Mouse (Mus musculus): ENCODE results near the gene Prkd2. TPM values are rescaled to one million over a fixed set of nuclear protein-coding genes. Genes with fewer than 3 reads are reported as not detected.

Gene Prkd2
- polyA plus RNA-seq, 2 experiments: 19.2 to 35.9 TPM

DNA sequence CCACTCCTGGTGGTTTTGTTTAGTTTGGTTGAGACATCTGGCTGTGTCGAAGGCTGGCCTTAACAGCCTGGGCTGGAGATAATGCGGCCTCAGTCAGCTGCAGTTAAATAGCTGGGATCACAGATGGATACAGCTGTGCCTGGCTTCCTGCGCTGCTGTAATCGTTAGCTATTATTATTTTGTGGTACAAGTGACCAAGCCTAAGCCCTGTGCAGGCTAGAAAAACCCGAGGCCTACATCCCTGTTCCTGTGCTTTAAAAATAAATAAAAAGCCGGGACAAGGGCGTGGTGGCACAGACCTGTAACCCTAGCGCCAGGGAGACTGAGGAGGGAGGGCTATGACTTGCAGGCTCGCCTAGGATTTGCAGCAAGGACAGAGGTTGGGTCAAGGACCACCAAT is 34.1 kb upstream of the Prkd2 start:
- 73% methylated on average over 9 of the region's 9 CpGs for WGBS
- H3K27me3 ChIP-seq (ENCODE audit: control insufficient read depth, insufficient read depth, low read length): peaks cover 21% of the 10 kb centered on the region
- H3K27ac ChIP-seq (replicated peaks; ENCODE audit: low read depth, low read length): no peak overlapping the region

DNA sequence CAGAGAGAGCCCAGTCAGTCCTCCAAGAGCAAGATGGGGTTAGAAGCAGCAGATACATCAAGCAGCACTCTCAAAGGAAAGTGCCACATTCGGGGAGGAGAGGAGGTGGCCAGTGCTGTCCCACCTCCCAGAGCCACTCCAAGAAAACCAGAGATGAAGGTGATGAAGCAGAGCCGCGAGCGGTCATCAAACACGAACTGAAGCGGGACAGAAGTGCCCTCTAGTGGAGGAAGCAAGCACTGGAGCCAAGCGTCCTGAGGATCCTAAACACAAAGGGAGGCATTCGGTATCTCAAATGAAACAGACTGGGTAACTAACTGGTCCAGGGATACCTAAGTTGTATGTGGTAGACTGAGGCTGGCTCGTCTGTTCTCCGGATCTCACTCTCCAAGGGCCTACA is 33.0 kb upstream of the Prkd2 start:
- TF ChIP-seq POLR2A (IDR thresholded peaks at IDR 0.05; ENCODE audit: borderline replicate concordance, extremely low read depth, insufficient read depth, insufficient read length): no peak

More for the DNA sequence above, 34.1 kb upstream of the Prkd2 start:
- Histone ChIP-seq H3K9me3 (ENCODE audit: control insufficient read depth, low read length) (no peaks in the 10 kb centered on the region), H3K4me3 (replicated peaks; ENCODE audit: low read length) (no peak overlapping the region), H3K4me2 (replicated peaks; ENCODE audit: low read depth, low read length, severe bottlenecking) (no peak overlapping the region), H3K36me3 (ENCODE audit: control insufficient read depth, insufficient read depth, low read length) (peaks cover 26% of the 10 kb centered on the region), H3K9ac (ENCODE audit: low read depth, low read length, severe bottlenecking) (no peak overlapping the region), H3K4me1 (ENCODE audit: control insufficient read depth, insufficient read depth, low read length) (peaks cover 14% of the 10 kb centered on the region)
- no peak for TF ChIP-seq POLR2A (IDR thresholded peaks at IDR 0.05; ENCODE audit: borderline replicate concordance, extremely low read depth, insufficient read depth, insufficient read length)
- ATAC-seq (ENCODE audit: low FRiP score, low read depth) (no peak), DNase-seq (ENCODE audit: low spot score) (no peak)

DNA sequence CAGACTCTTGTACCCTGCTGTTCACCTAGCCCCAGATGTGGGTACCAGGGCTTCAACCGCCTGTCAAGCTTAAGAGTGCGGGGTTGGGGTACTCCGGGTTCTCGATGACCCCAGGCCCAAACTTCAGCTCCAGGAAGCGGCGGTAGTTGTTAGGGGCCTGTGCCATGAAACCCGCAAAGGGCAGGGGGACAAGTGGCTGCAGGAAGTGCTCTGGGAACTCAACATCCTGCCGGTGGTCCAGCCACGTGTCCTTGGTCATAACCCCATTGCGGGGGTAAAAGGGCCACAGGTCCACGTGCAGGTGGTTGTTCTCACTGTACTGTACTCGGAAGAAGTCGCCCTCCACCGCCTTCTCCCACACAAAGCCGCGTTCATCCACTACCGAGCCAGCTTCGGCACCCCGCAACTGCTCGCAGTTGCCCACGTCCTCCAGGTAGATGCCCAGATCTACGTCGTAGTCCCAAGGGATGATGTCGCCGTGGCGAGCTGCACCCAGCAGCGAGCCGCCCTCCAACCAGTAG is 32.2 kb upstream of the Prkd2 start:
- H3K27ac ChIP-seq (replicated peaks; ENCODE audit: low read depth, low read length): no peak overlapping the region
- peaks cover 36% of the 10 kb centered on the region for H3K36me3 ChIP-seq (ENCODE audit: control insufficient read depth, insufficient read depth, low read length)
- peak overlapping the region; percentile 96 for H3K4me2 ChIP-seq (replicated peaks; ENCODE audit: low read depth, low read length, severe bottlenecking)
- peaks cover 21% of the 10 kb centered on the region for H3K27me3 ChIP-seq (ENCODE audit: control insufficient read depth, insufficient read depth, low read length)
- peak overlapping the region; percentile 50 for H3K9ac ChIP-seq (ENCODE audit: low read depth, low read length, severe bottlenecking)
- peak overlapping the region; percentile 46 for H3K4me3 ChIP-seq (replicated peaks; ENCODE audit: low read length)
- DNase-seq (ENCODE audit: low spot score): no peak
- 46% methylated on average over 28 of the region's 28 CpGs for WGBS
- no peak for ATAC-seq (ENCODE audit: low FRiP score, low read depth)
- no peaks in the 10 kb centered on the region for H3K9me3 ChIP-seq (ENCODE audit: control insufficient read depth, low read length)
- peaks cover 18% of the 10 kb centered on the region for H3K4me1 ChIP-seq (ENCODE audit: control insufficient read depth, insufficient read depth, low read length)
- TF ChIP-seq POLR2A (IDR thresholded peaks at IDR 0.05; ENCODE audit: borderline replicate concordance, extremely low read depth, insufficient read depth, insufficient read length): no peak

More for the DNA sequence above, 33.0 kb upstream of the Prkd2 start:
- 29% methylated on average over 10 of the region's 10 CpGs for WGBS
- Histone ChIP-seq H3K9me3 (ENCODE audit: control insufficient read depth, low read length) (no peaks in the 10 kb centered on the region), H3K4me1 (ENCODE audit: control insufficient read depth, insufficient read depth, low read length) (peaks cover 14% of the 10 kb centered on the region), H3K4me2 (replicated peaks; ENCODE audit: low read depth, low read length, severe bottlenecking) (no peak overlapping the region), H3K27me3 (ENCODE audit: control insufficient read depth, insufficient read depth, low read length) (peaks cover 21% of the 10 kb centered on the region), H3K9ac (ENCODE audit: low read depth, low read length, severe bottlenecking) (no peak overlapping the region), H3K4me3 (replicated peaks; ENCODE audit: low read length) (no peak overlapping the region), H3K27ac (replicated peaks; ENCODE audit: low read depth, low read length) (no peak overlapping the region), H3K36me3 (ENCODE audit: control insufficient read depth, insufficient read depth, low read length) (peaks cover 36% of the 10 kb centered on the region)
- ATAC-seq (ENCODE audit: low FRiP score, low read depth) (peak; percentile 32; the same call in 1 of the 2 replicates), DNase-seq (ENCODE audit: low spot score) (peak; percentile 70)

DNA sequence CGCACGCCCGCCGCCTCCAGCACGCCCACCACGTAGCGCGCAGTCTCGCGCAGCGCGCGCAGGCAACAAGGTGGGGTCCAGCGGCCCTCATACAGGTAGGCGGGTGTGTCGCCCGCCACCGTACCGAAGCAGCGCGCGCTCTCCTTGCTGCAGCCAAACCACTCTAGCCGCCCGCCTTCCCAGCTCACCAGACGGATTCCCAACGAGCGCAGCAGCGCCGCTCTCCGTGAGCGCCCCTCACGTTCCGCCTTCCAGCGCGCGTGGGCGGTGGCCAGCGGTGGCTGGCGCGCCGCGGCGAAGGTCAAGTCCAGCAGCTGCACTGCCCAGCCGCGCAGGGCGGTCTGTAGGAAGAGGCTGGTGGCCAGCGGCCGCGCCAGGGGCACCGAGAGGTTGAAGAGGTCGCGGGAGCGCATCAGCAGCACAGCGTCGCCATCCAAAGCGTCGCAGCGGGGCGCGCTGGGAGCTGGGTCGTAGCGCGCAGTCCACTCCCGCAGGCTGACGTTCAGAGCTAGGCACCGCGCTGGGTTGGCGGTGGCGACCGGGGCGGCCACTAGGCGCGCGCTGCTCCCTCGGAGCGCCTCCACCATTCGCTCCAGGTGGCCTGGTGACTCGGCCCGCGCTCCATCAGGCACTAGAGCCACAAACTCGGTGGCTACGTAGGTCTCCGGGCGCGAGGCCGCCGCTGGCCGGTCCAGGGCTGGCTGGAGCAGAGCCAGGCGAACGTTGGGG is 31.6 kb upstream of the Prkd2 start:
- WGBS: 4% methylated on average over 90 of the region's 90 CpGs
- no peak for ATAC-seq (ENCODE audit: low FRiP score, low read depth)
- H3K9ac ChIP-seq (ENCODE audit: low read depth, low read length, severe bottlenecking): peak overlapping the region; percentile 50
- TF ChIP-seq POLR2A (IDR thresholded peaks at IDR 0.05; ENCODE audit: borderline replicate concordance, extremely low read depth, insufficient read depth, insufficient read length): no peak
- peaks cover 36% of the 10 kb centered on the region for H3K36me3 ChIP-seq (ENCODE audit: control insufficient read depth, insufficient read depth, low read length)
- H3K27me3 ChIP-seq (ENCODE audit: control insufficient read depth, insufficient read depth, low read length): peaks cover 21% of the 10 kb centered on the region
- H3K4me1 ChIP-seq (ENCODE audit: control insufficient read depth, insufficient read depth, low read length): peaks cover 22% of the 10 kb centered on the region
- H3K9me3 ChIP-seq (ENCODE audit: control insufficient read depth, low read length): no peaks in the 10 kb centered on the region
- peak; percentile 45 for DNase-seq (ENCODE audit: low spot score)
- no peak overlapping the region for H3K27ac ChIP-seq (replicated peaks; ENCODE audit: low read depth, low read length)
- peak overlapping the region; percentile 96 for H3K4me2 ChIP-seq (replicated peaks; ENCODE audit: low read depth, low read length, severe bottlenecking)
- peak overlapping the region; percentile 46 for H3K4me3 ChIP-seq (replicated peaks; ENCODE audit: low read length)

DNA sequence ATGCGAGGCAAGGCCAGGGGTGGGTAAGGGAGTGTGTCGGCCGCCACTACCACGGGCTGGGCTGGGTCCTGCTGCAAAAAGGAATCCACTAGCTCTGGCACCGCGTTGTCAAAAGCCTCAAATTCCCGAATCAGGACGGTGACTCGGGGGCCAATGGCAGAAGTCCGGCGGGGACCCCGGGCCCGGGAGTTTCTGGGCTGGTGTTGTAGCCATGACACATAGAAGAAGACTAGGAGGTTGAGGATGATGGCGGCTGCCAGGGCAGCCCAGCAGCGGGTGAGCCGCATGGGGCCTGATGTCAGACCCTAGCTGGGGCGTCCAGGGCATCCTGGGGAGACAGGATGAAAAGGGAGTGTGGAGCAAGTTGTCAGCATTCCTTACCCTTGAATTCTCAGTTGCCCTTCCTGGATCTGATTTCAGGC is 31.0 kb upstream of the Prkd2 start:
- H3K4me2 ChIP-seq (replicated peaks; ENCODE audit: low read depth, low read length, severe bottlenecking): peak overlapping the region; percentile 96
- peaks cover 36% of the 10 kb centered on the region for H3K36me3 ChIP-seq (ENCODE audit: control insufficient read depth, insufficient read depth, low read length)
- no peak for TF ChIP-seq POLR2A (IDR thresholded peaks at IDR 0.05; ENCODE audit: borderline replicate concordance, extremely low read depth, insufficient read depth, insufficient read length)
- H3K27me3 ChIP-seq (ENCODE audit: control insufficient read depth, insufficient read depth, low read length): peaks cover 21% of the 10 kb centered on the region
- no peak for ATAC-seq (ENCODE audit: low FRiP score, low read depth)
- WGBS: 11% methylated on average over 17 of the region's 17 CpGs
- no peaks in the 10 kb centered on the region for H3K9me3 ChIP-seq (ENCODE audit: control insufficient read depth, low read length)
- peak overlapping the region; percentile 46 for H3K4me3 ChIP-seq (replicated peaks; ENCODE audit: low read length)
- peak overlapping the region; percentile 50; the same call in 1 of the 2 replicates for H3K9ac ChIP-seq (ENCODE audit: low read depth, low read length, severe bottlenecking)
- H3K27ac ChIP-seq (replicated peaks; ENCODE audit: low read depth, low read length): no peak overlapping the region
- peaks cover 22% of the 10 kb centered on the region for H3K4me1 ChIP-seq (ENCODE audit: control insufficient read depth, insufficient read depth, low read length)
- no peak for DNase-seq (ENCODE audit: low spot score)

All from limb, embryonic 14.5 days (tissue).